Mouse (Mus musculus) neural tube, embryonic 14.5 days (tissue): Measurements from ENCODE around the gene Brms1. TPM values are rescaled to one million over a fixed set of nuclear protein-coding genes. Genes with fewer than 3 reads are reported as not detected.

Source experiments
- polyA plus RNA-seq: library from polyadenylated mRNA; unstranded; fragments of >200 nt; fragmentation: Nextera tagmentation; extraction: Ambion mirVana; gene quantifications from 2 replicates; pipeline ENCODE4 v1.2.1, GENCODE M21; 2014

The Brms1 gene
- polyA plus RNA-seq, 1 experiment from 2014 or later: 21.4 TPM

Other genes starting within 250 kb of the Brms1 start
- 81.1 and 95.9 TPM in 2 replicates for gene Rbm4, start 247.5 kb upstream of the Brms1 start, polyA plus RNA-seq
- 13.4 and 21.0 TPM in 2 replicates for gene Gm21992, start 229.7 kb upstream of the Brms1 start, polyA plus RNA-seq
- gene Rbm14, start 229.7 kb upstream of the Brms1 start, polyA plus RNA-seq: 54.6 and 61.1 TPM in 2 replicates
- 36.4 and 38.1 TPM in 2 replicates for gene Ccs, start 202.0 kb upstream of the Brms1 start, polyA plus RNA-seq
- gene Ccdc87, start 202.0 kb upstream of the Brms1 start, polyA plus RNA-seq: 0.48 and 0.58 TPM in 2 replicates
- 75.8 and 76.9 TPM in 2 replicates for gene Ctsf, start 186.2 kb upstream of the Brms1 start, polyA plus RNA-seq
- 2.2 and 2.8 TPM in 2 replicates for gene Actn3, start 163.4 kb upstream of the Brms1 start, polyA plus RNA-seq
- gene Zdhhc24, start 162.7 kb upstream of the Brms1 start, polyA plus RNA-seq: 19.1 and 19.4 TPM in 2 replicates
- gene Bbs1, start 134.7 kb upstream of the Brms1 start, polyA plus RNA-seq: 7.8 and 10.8 TPM in 2 replicates
- 75.9 and 95.2 TPM in 2 replicates for gene Dpp3, start 113.1 kb upstream of the Brms1 start, polyA plus RNA-seq
- gene Peli3, start 98.2 kb upstream of the Brms1 start, polyA plus RNA-seq: 10.4 and 16.5 TPM in 2 replicates
- 111 and 119 TPM in 2 replicates for gene Mrpl11, start 79.2 kb upstream of the Brms1 start, polyA plus RNA-seq
- gene Npas4, start 51.0 kb upstream of the Brms1 start, polyA plus RNA-seq: 0.35 and 0.48 TPM in 2 replicates
- gene Slc29a2, start 17.5 kb upstream of the Brms1 start, polyA plus RNA-seq: 11.5 and 12.2 TPM in 2 replicates
- gene B4gat1, start 2.5 kb upstream of the Brms1 start, polyA plus RNA-seq: 92.5 and 108 TPM in 2 replicates
- 2.1 and 3.0 TPM in 2 replicates for gene AC124502.3, start 2.5 kb upstream of the Brms1 start, polyA plus RNA-seq
- 0.62 and 0.86 TPM in 2 replicates for gene Rin1, start 9.1 kb downstream of the Brms1 start, polyA plus RNA-seq
- 6.3 and 26.4 TPM in 2 replicates for gene Cd248, start 26.7 kb downstream of the Brms1 start, polyA plus RNA-seq
- 19.8 and 23.7 TPM in 2 replicates for gene Tmem151a, start 44.2 kb downstream of the Brms1 start, polyA plus RNA-seq
- gene Yif1a, start 47.2 kb downstream of the Brms1 start, polyA plus RNA-seq: 62.2 and 63.5 TPM in 2 replicates
- 433 and 499 TPM in 2 replicates for gene Cnih2, start 57.2 kb downstream of the Brms1 start, polyA plus RNA-seq
- gene Rab1b, start 65.7 kb downstream of the Brms1 start, polyA plus RNA-seq: 199 and 222 TPM in 2 replicates
- 84.6 and 91.9 TPM in 2 replicates for gene Klc2, start 77.2 kb downstream of the Brms1 start, polyA plus RNA-seq
- 56.9 TPM in 2 replicates for gene Pacs1, start 231.8 kb downstream of the Brms1 start, polyA plus RNA-seq